Mouse (Mus musculus): ENCODE measurements around the gene Gadd45a. TPM values are rescaled to one million over a fixed set of nuclear protein-coding genes. Genes with fewer than 3 reads are reported as not detected.

Gadd45a gene
- total and polyA plus RNA-seq, 3 experiments: 12.5 to 26.2 (median 19.5) TPM

DNA sequence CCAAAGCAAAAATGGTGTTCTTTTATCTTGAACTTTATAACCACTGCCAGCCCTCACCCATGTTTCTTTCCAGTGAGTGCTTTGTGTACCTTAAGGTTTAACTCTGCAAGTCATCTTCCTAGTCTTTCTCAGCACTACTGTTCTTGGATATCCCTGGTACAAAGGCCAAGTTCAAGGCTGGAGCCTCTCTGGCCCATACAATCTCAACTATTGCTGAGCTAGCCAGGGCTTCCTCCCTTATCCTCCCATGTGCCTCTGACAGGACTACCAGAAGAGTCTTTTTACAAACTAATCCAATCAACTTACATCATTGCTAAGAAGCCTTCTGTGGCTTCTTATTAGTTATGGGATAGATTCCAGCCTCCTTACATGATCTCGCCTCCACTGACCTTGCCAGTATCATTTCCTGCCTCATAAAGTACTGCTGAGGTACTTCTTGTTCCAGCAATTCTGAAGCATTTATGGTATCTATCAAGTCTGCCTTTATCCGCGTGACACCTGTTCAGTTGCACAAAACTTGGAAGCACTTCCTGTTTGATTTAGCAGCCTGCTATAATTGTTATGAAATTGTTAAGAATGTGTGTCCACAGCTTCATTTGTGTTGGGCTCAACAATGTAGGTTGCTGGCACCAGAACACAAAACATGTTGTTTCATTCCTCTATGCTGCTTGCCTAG lies 19.8 kb upstream of the Gadd45a start:
- Histone ChIP-seq H3K4me1 (ENCODE audit: control insufficient read depth in 1 of 2, insufficient read depth in 2 of 2) (peaks cover 8 to 36% of the 10 kb centered on the region in 2 experiments; a peak in 3 of 4 replicates), H3K27me3 (replicated peaks) (no peaks in the 10 kb centered on the region), H3K36me3 (replicated peaks in 1 of 2; ENCODE audit: control insufficient read depth in 1 of 2, insufficient read depth in 1 of 2, low read length in 1 of 2) (no peaks in the 10 kb centered on the region), H3K4me2 (ENCODE audit: insufficient read depth, low read depth, poor library complexity, severe bottlenecking) (no peak overlapping the region), H3K27ac (ENCODE audit: insufficient read depth, low read depth) (no peak overlapping the region), H3K9ac (ENCODE audit: insufficient read depth, low read depth) (no peak overlapping the region; the same call in 1 of the 2 replicates), H3K79me2 (replicated peaks; ENCODE audit: control insufficient read depth, extremely low read depth, insufficient read depth, poor library complexity, severe bottlenecking) (no peaks in the 10 kb centered on the region), H3K4me3 (replicated peaks in 1 of 3; ENCODE audit: low read depth in 2 of 3, low read length in 2 of 3, poor library complexity in 1 of 3) (no peak overlapping the region), H3K9me3 (replicated peaks; ENCODE audit: low read length) (no peaks in the 10 kb centered on the region)
- no peak for DNase-seq (ENCODE audit: extremely low read depth)
- dilution Hi-C loops (cut with MboI; ENCODE audit: extremely low pct_ligation_motif_present, extremely low pct_unique_long_range_greater_than_20kb, low sequenced_read_pairs) (no loop called here), in situ Hi-C loops (cut with MboI; ENCODE audit: low pct_ligation_motif_present, low pct_unique_long_range_greater_than_20kb, low sequenced_read_pairs) (loop anchor here (5.0 kb wide), 1 partner anchor 75 kb away; no protein-coding TSS in a partner anchor)
- TF ChIP-seq ZKSCAN1 (IDR thresholded peaks at IDR 0.05; ENCODE audit: borderline replicate concordance, low read depth, low read length) (no peak), PAX5 (IDR thresholded peaks at IDR 0.05; ENCODE audit: low read length) (no peak), NRF1 (IDR thresholded peaks at IDR 0.05; ENCODE audit: low read depth, low read length) (no peak), CTCF (conservative IDR thresholded peaks at IDR 0.05 in 1 of 2, IDR thresholded peaks at IDR 0.05 in 1 of 2; ENCODE audit: low read depth in 2 of 2, low read length in 2 of 2) (no peak), JUND (conservative IDR thresholded peaks at IDR 0.05; ENCODE audit: low read depth, low read length) (no peak), CHD2 (IDR thresholded peaks at IDR 0.05; ENCODE audit: low read length) (no peak), ZC3H11A (IDR thresholded peaks at IDR 0.05; ENCODE audit: low read depth, low read length) (no peak), CHD1 (IDR thresholded peaks at IDR 0.05; ENCODE audit: low read depth, low read length) (no peak)

DNA sequence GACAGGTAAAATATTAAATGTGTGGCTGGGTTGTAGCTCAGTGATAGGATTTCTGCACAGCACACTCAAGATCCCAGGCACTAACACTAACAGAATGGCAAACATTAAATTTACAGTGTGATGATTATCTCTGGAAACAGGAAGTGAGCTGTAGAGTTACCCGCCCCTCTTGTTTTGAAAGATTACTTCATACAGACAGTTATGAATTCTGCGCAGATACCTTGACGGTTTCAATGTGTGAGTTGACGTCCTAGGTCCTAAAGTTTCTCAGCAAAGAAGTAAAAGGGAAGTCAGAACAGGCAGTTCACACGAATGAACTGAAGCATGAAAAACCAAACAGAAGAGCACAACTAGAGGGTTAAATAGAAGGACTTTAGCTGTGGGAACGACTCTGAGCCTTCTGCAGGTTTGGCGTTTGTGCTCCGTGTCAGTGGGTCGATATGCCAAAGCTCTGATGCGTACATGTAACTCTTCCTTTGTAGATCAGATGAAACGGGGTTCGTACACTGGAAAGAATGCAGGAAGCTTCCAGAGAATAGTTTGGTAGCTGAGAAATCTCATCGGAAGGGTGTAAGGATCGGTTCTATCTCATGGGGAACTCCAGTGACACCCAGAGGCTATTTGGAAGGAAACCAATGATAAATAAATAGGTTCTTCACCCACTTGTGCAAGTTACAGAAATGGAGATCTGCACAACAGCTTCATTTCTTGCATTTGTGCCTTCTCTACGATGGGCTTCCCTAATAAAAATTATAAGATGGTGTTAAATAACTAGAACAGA lies 19.0 kb upstream of the Gadd45a start:
- no peaks in the 10 kb centered on the region for H3K36me3 ChIP-seq (replicated peaks in 1 of 2; ENCODE audit: control insufficient read depth in 1 of 2, insufficient read depth in 1 of 2, low read length in 1 of 2)
- in situ Hi-C loops (cut with MboI; ENCODE audit: low pct_ligation_motif_present, low pct_unique_long_range_greater_than_20kb, low sequenced_read_pairs): loop anchor here (5.0 kb wide), 1 partner anchor 76 kb away; no protein-coding TSS in a partner anchor
- dilution Hi-C loops (cut with MboI; ENCODE audit: extremely low pct_ligation_motif_present, extremely low pct_unique_long_range_greater_than_20kb, low sequenced_read_pairs): no loop called here
- H3K79me2 ChIP-seq (replicated peaks; ENCODE audit: control insufficient read depth, extremely low read depth, insufficient read depth, poor library complexity, severe bottlenecking): no peaks in the 10 kb centered on the region
- peaks cover 8 to 36% of the 10 kb centered on the region in 2 experiments; a peak in 3 of 4 replicates for H3K4me1 ChIP-seq (ENCODE audit: control insufficient read depth in 1 of 2, insufficient read depth in 2 of 2)
- TF ChIP-seq ETS1 (conservative IDR thresholded peaks at IDR 0.05; ENCODE audit: low read depth, low read length) (0 out of 2 replicates have a peak, but pooled peaks have one; percentile 15), KAT2A (IDR thresholded peaks at IDR 0.05; ENCODE audit: insufficient replicate concordance, low read length) (no peak), POLR2A (IDR thresholded peaks at IDR 0.05; ENCODE audit: low read depth, low read length) (no peak), E2F4 (IDR thresholded peaks at IDR 0.05; ENCODE audit: insufficient replicate concordance, low read depth, low read length) (no peak), ELF1 (IDR thresholded peaks at IDR 0.05; ENCODE audit: low read depth, low read length) (peak; percentile 24; the same call in 1 of the 2 replicates), USF2 (conservative IDR thresholded peaks at IDR 0.05; ENCODE audit: low read depth, low read length) (no peak), ZNF384 (IDR thresholded peaks at IDR 0.05; ENCODE audit: low read depth, low read length) (no peak), SMC3 (IDR thresholded peaks at IDR 0.05; ENCODE audit: low read depth, low read length) (0 out of 2 replicates have a peak, but pooled peaks have one; percentile 20), TBP (conservative IDR thresholded peaks at IDR 0.05; ENCODE audit: low read depth, low read length) (no peak), JUND (conservative IDR thresholded peaks at IDR 0.05; ENCODE audit: low read depth, low read length) (no peak), PAX5 (IDR thresholded peaks at IDR 0.05; ENCODE audit: low read length) (no peak), CHD2 (IDR thresholded peaks at IDR 0.05; ENCODE audit: low read length) (no peak), SIN3A (IDR thresholded peaks at IDR 0.05; ENCODE audit: low read length) (no peak), EP300 (IDR thresholded peaks at IDR 0.05; ENCODE audit: low read length) (no peak), MAX (IDR thresholded peaks at IDR 0.05; ENCODE audit: low read length) (no peak), RAD21 (IDR thresholded peaks at IDR 0.05; ENCODE audit: low read depth, low read length) (peak; percentile 15), NELFE (IDR thresholded peaks at IDR 0.05; ENCODE audit: low read depth, low read length) (no peak), MXI1 (IDR thresholded peaks at IDR 0.05; ENCODE audit: low read depth, low read length) (no peak), ZC3H11A (IDR thresholded peaks at IDR 0.05; ENCODE audit: low read depth, low read length) (no peak), USF1 (IDR thresholded peaks at IDR 0.05; ENCODE audit: low read depth, low read length) (no peak), CTCF (conservative IDR thresholded peaks at IDR 0.05 in 1 of 2, IDR thresholded peaks at IDR 0.05 in 1 of 2; ENCODE audit: low read depth in 2 of 2, low read length in 2 of 2) (peak in 1 of 2 experiments; percentile 30; a peak in 1 of 4 replicates), POLR2AphosphoS2 (IDR thresholded peaks at IDR 0.05; ENCODE audit: low read depth, low read length) (no peak), NRF1 (IDR thresholded peaks at IDR 0.05; ENCODE audit: low read depth, low read length) (no peak), MEF2A (IDR thresholded peaks at IDR 0.05; ENCODE audit: borderline replicate concordance, low read depth, low read length) (no peak), GABPA (IDR thresholded peaks at IDR 0.05; ENCODE audit: insufficient replicate concordance, low read depth, low read length) (no peak)
- H3K27me3 ChIP-seq (replicated peaks): no peaks in the 10 kb centered on the region
- H3K4me3 ChIP-seq (replicated peaks in 1 of 3; ENCODE audit: low read depth in 2 of 3, low read length in 2 of 3, poor library complexity in 1 of 3): no peak overlapping the region
- H3K9me3 ChIP-seq (replicated peaks; ENCODE audit: low read length): no peaks in the 10 kb centered on the region
- no peak for DNase-seq (ENCODE audit: extremely low read depth)
- peak overlapping the region; percentile 74 for H3K4me2 ChIP-seq (ENCODE audit: insufficient read depth, low read depth, poor library complexity, severe bottlenecking)
- H3K27ac ChIP-seq (ENCODE audit: insufficient read depth, low read depth): no peak overlapping the region
- H3K9ac ChIP-seq (ENCODE audit: insufficient read depth, low read depth): peak overlapping the region; percentile 36
